Mouse (Mus musculus) cerebellum, adult 2 months (tissue): ENCODE results near the gene Proca1. TPM values are rescaled to one million over a fixed set of nuclear protein-coding genes. Genes with fewer than 3 reads are reported as not detected.

Experiments used
- DNase-seq, 2 experiments: peaks; one replicate each; pipeline ENCODE4 v3.0.0; 2021
- H3K27ac ChIP-seq: fragments of 200-500 bp; 2 replicates; pipeline ENCODE4 v1.5.1; 2012; ENCODE audit warnings: low read length, control low read depth, inconsistent platforms; ENCODE audit not compliant: insufficient read depth
- H3K27me3 ChIP-seq: fragments of 200-500 bp; 2 replicates; pipeline ENCODE4 v1.6.1; 2012; ENCODE audit warnings: inconsistent platforms, mild to moderate bottlenecking, low read length, moderate library complexity; ENCODE audit not compliant: control insufficient read depth, insufficient read depth
- H3K4me1 ChIP-seq: fragments of 200-500 bp; 2 replicates; pipeline ENCODE4 v1.6.1; 2011; ENCODE audit warnings: low read length; ENCODE audit not compliant: control insufficient read depth, insufficient read depth
- H3K4me3 ChIP-seq: fragments of 200-500 bp; replicated peaks from 2 replicates; pipeline ENCODE3; 2011; ENCODE audit warnings: mild to moderate bottlenecking, low read depth, low read length, control low read depth; ENCODE audit not compliant: insufficient read depth
- CTCF ChIP-seq: fragments of 200-500 bp; IDR thresholded peaks from 2 replicates; pipeline ENCODE4 v1.5.1; 2011; ENCODE audit warnings: low read depth, mild to moderate bottlenecking, control low read depth, low read length, moderate library complexity, borderline replicate concordance; ENCODE audit not compliant: insufficient read depth
- POLR2A ChIP-seq: fragments of 200-500 bp; IDR thresholded peaks from 2 replicates; pipeline ENCODE4 v1.6.1; 2011; ENCODE audit warnings: low read length, control low read depth, borderline replicate concordance; ENCODE audit not compliant: insufficient read depth
- WGBS: fragments of 180-500 bp; shearing (Covaris S2); methylation state at CpG from one replicate; pipeline ENCODE4 v1.1.7; 2018; 5-methylcytosine and 5-hydroxymethylcytosine counted together
- polyA plus RNA-seq: library from polyadenylated mRNA; depleted of rRNA; stranded (reverse); fragments of >200 nt; gene quantifications from 2 replicates; pipeline ENCODE4 v1.2.3, GENCODE M21; 2012; rRNA removed

Proca1 gene
- 11.7 and 12.1 TPM in 2 replicates for polyA plus RNA-seq

DNA sequence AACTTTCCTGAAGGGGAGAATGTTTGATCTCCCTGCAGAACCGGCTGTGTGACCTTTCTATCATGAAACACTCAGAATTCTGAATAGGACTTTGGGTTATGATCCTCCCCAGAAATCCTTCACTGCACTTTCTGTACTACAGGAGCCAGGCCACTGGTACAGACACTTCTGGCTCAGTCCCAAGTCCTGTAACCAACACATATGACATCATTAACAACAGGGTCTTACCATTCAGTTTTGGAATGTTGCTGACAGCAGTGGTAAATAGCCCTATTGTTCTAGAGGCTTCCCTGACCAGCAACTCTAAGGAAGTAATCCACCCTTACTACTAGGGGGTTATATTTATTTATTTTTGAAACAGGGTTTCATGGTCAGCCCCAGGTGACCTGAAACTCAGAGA, at the start of gene Proca1:
Gene Proca1, plus strand, starts transcription at position 280 of the 400 bp plus-strand sequence.
- TF ChIP-seq CTCF (no peak), POLR2A (no peak)
- Histone ChIP-seq H3K27ac (no peak within 1 kb of the TSS), H3K4me3 (no peak within 1 kb of the TSS), H3K4me1 (no peaks in the 10 kb centered on the region), H3K27me3 (peaks cover 3% of the 10 kb centered on the region; the same call in 1 of the 2 replicates)
- DNase-seq, result no peak
- 75% methylated on average over 1 of the region's 1 CpGs for WGBS

DNA sequence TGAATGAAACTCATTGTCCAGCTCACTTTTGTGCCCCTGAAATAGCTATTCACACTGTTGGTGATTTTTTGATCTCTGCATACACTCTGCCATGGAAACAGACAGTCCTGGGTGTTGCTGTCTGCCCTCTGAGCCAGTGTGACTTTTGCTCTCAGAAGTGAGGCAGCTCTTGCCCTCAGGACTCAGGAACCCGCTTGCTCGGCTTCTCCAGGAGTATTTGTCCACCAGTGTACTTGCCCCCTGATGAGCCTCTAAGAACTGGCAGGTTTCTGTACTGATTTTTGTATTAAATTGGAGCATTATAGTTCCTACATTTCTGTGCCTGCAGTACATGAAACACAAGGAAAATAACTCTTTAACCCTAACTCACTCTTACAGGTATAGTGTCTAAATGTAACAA, 49.7 kb upstream of the Proca1 start:
- H3K4me1 ChIP-seq, result peaks cover 2% of the 10 kb centered on the region
- H3K4me3 ChIP-seq, result no peak overlapping the region
- TF ChIP-seq CTCF (no peak), POLR2A (no peak)
- no peak overlapping the region for H3K27ac ChIP-seq
- H3K27me3 ChIP-seq, result no peaks in the 10 kb centered on the region
- no peak for DNase-seq
- 84% methylated on average over 2 of the region's 2 CpGs for WGBS

DNA sequence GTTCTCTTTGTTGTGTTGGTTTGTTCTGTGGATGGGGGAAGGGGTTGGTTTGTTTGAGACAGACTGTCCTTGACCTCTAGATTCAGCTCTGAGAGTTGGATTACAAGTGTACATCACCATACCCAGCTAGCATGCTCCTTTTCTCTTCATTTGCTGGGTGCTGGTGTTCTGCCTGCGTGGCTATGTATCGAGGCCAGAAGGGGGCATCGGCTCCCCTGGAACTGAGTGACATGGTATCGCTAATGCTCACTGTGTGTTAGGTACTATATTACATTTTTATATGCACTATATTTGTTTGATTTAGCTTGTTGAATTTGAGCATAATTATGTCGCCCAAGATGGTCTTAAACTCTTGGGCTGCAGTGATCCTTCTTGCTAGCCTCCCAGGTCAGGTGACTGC, 47.0 kb upstream of the Proca1 start:
- Histone ChIP-seq H3K27me3 (no peaks in the 10 kb centered on the region), H3K27ac (no peak overlapping the region), H3K4me3 (no peak overlapping the region), H3K4me1 (peaks cover 2% of the 10 kb centered on the region)
- TF ChIP-seq POLR2A, result no peak
- no peak for TF ChIP-seq CTCF
- no peak for DNase-seq
- WGBS, result 82% methylated on average over 5 of the region's 5 CpGs

DNA sequence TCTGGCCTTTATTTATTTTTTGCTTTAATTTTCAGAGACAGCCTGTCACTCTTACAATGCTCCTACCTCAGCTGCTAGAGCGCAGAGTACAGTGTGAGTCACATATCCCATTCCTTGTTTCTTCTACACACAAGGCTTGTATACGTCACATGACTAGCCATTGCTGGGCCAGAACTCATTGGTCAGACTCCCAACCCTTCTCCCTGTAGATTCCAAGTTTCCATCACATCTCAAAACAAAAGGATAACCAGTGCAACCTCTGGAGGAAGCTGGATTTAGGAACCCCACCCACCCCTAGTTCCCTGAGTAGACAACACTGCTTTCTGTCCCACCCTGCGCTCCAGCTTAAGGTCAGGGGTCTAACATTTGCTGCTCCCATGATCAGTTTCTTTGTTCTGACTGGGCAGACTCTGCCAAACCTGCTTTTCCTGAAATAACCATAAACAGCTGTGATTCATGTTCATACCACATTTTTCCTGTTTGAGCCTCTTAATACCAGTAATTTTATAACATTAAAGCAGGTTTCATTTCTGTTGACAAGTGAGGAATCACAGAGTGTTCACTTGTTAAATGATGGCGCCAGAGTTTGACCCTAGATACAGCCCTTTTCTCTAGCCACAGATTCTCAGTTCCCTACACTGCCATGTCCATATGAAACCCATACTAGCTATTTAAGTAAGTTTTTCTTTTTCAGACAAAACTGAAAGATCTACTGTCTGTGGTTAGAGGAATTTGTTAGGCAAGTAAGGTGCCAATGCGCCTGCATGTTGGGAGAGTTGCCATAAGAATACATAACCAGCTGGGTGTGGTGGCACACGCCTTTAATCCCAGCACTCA, 46.3 kb upstream of the Proca1 start:
- Histone ChIP-seq H3K27ac (no peak overlapping the region), H3K4me3 (no peak overlapping the region), H3K27me3 (no peaks in the 10 kb centered on the region), H3K4me1 (peaks cover 2% of the 10 kb centered on the region)
- TF ChIP-seq CTCF (no peak), POLR2A (no peak)
- DNase-seq, result no peak
- WGBS, result 85% methylated on average over 6 of the region's 6 CpGs

DNA sequence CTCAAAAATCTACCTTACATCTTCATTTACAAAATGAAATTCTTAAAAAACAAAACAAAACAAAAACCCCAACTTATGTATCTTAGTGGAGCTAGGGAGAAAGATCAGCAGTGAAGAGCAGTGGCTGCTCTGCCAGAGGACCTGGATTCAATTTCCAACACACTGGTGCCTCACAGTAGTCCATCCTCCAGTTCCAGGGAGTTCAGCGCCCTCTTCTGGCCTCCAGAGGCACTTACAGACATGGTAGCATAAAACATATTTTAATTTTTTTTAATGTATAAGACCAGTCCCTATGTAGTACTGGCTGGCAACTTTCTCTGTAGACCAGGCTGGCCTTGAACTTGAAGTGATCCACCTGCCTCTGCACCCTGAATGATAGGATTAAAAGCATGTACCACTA, 42.0 kb upstream of the Proca1 start:
- Histone ChIP-seq H3K4me1 (peaks cover 7% of the 10 kb centered on the region), H3K4me3 (no peak overlapping the region), H3K27me3 (no peaks in the 10 kb centered on the region), H3K27ac (no peak overlapping the region)
- DNase-seq, result no peak
- WGBS, result 53% methylated on average over 1 of the region's 1 CpGs
- TF ChIP-seq CTCF, result peak; percentile 41; the same call in 1 of the 2 replicates
- no peak for TF ChIP-seq POLR2A

DNA sequence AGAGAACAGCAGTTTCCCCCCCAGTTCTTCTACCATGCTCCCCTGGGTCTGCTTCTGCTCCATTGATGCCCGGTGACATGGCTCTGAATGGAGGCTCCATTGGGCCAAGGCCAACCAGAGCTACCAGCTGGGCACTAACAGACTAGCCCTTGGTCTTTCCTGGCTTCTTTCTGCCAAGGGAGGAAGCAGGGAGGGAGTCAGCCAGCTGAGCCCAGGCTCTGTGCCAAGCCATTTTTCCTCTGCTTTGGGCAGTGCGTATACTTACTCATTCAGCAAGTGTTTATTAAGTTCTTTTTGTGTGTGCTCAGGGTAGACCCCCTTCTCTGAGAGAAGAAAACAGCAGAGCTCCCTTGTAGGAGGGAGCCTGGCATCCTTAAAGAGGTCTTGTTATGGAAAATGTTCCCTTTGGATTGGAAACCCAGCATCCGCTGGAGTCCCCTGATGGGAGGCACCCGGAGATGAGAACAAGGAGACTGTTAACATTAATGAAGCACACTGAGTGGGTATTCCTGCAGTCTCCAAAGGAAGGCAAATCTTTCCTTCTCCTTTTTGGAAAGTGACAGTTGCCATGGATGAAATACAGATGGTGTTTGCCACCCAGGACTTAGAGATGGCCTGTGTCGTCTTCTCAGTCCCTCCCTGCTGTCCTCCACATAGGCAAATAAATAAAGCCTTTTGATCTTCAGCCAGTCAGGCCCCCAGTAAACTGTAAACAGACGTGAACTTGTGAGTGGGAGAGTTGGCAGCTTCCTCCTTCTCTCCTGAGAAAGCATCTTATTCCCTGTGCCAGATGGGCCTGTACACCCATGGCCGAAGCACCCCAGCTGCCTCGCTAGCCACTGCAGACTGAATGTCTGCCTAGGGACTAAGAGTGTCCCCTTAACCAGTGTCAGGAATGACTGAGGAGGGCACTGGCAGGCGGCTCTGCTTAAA, 40.6 kb upstream of the Proca1 start:
- no peak overlapping the region for H3K27ac ChIP-seq
- no peaks in the 10 kb centered on the region for H3K27me3 ChIP-seq
- WGBS, result 11% methylated on average over 9 of the region's 9 CpGs
- no peak overlapping the region for H3K4me3 ChIP-seq
- TF ChIP-seq POLR2A, result no peak
- TF ChIP-seq CTCF, result no peak
- H3K4me1 ChIP-seq, result peaks cover 7% of the 10 kb centered on the region
- peak; percentile 84 to 91 for DNase-seq

DNA sequence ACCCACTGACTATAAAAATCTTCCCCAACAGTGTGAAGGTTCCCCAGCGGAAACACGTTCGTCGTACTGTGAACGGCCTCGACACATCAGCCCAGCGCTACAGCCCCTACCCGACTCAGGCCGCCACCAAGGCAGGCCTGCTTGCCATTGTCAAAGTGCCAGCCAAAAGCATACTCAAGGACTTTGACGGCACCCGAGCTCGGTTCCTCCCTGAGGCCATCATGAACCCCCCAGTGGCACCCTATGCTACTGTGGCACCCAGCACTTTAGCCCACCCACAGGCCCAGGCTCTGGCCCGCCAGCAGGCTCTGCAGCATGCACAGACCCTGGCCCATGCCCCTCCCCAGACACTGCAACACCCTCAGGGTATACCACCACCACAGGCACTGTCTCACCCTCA, 39.4 kb upstream of the Proca1 start:
- Histone ChIP-seq H3K27me3 (no peaks in the 10 kb centered on the region), H3K4me3 (no peak overlapping the region), H3K27ac (no peak overlapping the region), H3K4me1 (peaks cover 7% of the 10 kb centered on the region)
- DNase-seq, result peak in 1 of 2 experiments; percentile 20
- 59% methylated on average over 13 of the region's 13 CpGs for WGBS
- TF ChIP-seq POLR2A, result no peak
- no peak for TF ChIP-seq CTCF

DNA sequence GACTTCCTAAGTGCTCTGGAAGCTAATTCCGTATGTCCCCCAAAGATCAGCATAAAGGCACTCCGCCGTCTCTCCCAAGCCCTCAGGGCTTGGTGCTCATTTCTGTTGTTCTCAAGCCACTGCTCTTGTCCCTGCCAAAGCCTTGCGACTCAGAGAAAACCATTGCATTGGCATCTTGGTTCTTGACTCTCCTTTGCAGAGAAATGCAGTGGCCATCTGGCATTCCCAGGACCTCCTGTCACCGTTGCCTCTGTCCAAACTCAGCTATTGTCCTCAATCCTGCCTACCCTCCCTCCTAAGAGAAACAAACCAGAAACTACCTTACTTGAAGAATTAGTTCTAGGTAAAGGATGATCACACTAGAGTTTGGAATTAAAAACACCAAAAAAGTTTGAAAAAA, 37.5 kb upstream of the Proca1 start:
- peak in 1 of 2 experiments; percentile 56 for DNase-seq
- H3K27ac ChIP-seq, result no peak overlapping the region
- TF ChIP-seq CTCF (no peak), POLR2A (no peak)
- peaks cover 7% of the 10 kb centered on the region for H3K4me1 ChIP-seq
- WGBS, result 51% methylated on average over 5 of the region's 5 CpGs
- no peak overlapping the region for H3K4me3 ChIP-seq
- H3K27me3 ChIP-seq, result no peaks in the 10 kb centered on the region
